Mouse (Mus musculus) cerebellum, adult 9-10 months (tissue): ENCODE measurements around the gene C130032M10Rik.

Source experiments
- DNase-seq: peaks from one replicate; pipeline ENCODE4 v3.0.0; 2022

Gene C130032M10Rik

DNA sequence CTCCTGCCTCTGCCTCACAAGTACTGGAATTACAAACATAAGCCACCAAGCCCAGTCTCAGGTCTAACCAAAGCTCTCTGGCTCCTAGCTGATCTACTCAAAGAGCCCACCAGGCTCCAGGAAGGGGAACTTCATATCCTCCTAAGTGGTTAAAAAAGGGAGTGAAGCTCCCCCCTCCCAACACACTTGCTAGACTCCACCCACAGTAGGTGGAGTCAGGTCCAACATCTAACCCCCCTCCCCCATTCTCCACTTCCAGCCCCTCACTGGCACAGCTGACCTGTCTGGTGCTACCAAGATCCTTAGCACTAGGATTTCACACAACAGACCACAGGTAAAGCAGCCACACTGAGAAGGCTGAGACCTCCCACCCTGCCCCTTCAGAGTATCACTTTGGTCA, 38.3 kb downstream of the C130032M10Rik start:
- no peak for DNase-seq

DNA sequence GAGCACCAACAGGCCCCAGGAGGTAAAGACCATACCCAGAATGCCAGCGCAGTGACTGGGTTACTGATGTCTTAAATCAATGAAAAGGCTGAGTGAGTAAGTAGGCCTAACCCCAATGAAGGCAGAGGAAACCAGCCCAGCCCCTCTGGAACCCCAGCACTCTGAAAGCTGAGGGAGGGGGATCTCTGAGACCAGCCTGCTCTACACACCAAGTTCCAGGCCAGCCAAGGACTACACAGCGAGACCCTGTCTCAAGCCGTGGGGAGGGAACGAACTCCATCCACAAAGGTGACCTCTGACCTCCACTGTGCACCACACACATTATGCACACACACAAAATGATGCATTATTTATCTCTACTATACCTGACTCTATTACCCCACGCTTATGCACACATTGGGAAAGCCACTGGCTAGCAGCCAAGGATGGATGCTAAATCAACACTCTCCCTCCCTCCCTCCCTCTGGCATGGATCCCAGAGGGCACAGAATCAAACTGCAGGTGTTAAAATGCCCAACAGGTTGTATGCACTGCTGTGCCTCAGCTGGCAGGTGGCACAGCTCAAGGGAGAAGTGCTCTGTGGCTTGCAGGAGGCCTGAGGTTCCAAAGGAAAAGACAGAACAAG, 39.0 kb downstream of the C130032M10Rik start:
- DNase-seq = no peak

DNA sequence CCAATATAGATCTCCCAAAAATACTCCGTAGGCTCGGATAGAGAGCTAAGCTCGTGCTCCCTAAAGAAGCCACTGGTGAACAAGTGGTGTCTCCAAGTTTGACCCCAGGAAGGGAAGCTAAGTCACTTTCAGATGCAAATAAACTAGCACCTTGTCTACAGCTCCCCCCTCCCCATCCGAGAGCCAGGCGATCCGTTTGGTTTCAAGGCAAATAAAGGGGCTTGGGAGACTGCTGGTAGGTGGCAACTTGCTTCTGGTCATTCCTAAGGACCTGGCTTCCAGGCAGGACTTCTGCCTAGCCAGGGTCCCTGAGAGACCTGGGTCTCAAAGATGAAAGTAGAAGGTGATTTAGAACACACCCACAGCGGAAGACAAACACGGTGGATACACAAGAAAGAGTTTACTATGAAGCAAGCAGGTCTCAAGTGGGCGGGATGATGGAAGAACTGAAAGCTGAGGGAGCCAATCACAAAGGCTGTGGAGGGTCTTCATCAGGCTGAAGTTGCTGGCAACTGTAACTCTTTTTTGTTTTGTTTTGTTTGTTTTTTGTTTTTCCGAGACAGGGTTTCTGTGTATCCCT, 40.9 kb downstream of the C130032M10Rik start:
- DNase-seq = no peak

DNA sequence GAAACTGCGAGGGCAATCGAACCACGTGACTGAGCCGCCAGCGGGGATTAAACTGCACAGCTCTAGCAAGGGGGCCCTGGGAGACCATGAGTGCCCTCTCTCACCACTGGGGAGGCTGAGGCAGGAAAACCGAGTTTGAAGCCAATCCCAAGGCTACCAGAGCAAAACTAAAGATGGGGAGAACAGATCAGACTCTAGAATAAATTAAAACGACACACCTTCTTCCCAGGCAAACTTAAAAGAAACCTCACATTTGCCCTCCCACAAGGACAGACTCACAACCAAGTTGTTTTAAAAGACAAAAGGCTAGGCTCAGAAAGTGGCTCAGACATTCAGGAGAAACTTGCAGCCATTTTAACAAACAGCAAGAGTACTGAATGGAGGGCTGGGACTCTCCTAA, 41.6 kb downstream of the C130032M10Rik start:
- no peak for DNase-seq

DNA sequence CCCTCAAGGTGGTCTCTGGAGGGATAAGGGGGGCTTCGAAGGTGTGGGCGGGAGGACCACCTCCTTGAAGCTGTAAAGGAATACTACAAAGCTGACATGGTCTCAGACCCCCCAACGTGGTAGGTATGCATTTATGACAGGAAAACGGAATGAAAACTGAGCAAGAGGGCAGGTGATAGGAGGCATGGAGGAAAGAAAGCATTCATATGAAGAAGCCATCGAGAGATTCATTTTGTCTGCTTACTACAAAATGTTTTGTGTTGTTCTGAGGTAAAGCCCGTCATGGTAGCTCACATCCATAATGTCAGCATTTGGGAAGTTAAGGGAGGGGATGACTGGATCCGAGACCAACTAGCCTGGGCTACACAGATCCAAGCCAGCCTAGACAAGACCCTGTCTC, 44.6 kb downstream of the C130032M10Rik start:
- DNase-seq = no peak

DNA sequence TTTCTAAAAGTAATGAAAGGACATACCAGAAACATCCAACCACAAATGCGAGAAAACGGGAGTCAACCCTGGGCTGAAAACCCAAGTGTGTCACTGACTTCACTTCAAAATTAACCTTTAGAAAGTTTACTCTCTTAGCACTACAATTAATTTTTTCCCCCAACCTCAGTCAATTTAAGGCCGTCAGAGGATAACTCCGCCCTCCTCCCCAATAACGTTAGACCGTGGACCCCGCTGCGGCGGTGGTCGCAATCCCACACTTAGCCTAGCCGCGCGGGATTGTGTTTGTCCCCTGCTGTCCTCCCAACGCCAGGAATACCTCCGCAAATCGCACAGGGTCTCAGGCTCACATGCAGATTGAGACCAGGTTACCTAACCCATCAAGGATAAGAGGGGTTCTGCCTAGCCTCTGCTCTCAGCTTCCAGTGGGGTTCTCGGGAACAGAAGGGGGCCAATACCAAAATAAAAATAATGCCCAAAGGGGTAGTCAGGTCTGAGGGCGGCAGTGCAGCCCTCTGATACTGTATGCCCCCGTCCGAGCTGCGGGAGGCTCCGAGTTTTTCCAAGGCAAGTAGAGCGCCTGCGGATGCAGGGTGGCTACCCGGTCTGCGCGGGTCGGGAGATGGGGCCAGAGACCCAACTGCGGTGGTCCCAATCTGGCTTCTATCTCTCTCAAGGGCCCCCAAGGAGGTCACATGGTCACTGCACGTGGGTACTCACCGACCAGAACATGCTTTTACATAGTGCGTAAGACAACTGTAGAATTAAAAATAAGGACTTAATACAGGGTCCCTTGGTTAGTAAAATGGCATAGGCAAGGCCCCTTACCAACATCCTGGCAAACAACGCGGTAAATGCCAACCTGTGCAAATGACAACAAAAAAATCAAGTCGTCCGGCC, 45.5 kb downstream of the C130032M10Rik start:
- no peak for DNase-seq

DNA sequence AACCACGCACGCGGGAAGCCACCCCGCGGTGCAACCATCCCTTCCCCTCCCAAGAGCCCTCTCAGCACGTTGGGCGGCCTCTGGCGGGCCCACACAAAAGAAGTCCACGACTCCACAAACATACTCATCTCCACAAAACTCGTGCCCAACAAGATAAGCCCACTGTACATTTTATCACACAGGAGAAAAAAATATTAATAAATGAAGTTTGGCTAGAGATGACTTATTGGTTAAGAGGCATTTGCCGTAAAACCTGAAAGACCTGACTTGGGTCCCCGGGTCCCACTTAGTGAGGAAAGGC, 46.1 kb downstream of the C130032M10Rik start:
- DNase-seq = no peak

DNA sequence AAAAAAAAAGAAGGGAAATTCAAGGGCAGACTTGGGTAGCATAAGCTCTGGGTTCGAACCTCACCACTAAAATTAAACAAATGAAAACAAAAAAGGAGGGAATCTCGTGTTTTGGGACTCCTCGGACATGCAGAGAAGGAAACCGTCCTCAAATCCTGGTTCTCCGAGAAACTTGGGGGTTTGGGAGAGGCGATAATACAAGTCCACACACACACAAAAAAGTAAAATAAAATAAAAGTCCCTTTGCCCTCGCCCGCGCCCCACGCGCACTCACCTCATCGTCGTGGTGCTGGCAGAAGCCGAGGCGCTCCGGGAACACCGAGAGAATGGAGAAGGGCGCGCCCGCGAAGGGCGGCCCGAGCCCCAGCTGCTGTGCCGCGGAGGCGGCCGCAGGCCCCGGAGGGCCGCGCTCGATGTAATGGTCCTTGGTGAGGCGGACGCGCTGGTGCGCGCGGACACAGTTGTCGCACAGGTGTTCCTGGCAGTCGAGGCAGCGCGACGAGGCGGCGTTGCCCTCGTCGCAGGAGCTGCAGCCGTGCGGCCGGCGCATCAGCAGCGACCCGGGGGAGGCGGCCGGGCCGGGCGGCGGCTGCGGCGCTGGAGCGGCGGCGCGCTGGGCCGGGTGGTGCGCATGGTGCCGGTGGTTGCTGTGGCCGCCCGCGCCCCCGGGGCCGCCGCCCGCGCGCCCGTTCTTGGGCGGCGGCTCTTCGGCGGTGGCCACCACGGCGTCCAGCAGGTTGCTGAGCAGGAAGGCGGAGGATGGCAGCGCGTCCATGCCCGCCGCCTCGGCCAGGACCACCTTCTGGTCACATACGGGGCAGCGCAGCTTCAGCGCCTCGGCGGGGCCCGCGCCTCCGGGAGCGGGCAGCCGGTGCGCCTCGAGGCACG, 46.8 kb downstream of the C130032M10Rik start:
- DNase-seq = no peak

DNA sequence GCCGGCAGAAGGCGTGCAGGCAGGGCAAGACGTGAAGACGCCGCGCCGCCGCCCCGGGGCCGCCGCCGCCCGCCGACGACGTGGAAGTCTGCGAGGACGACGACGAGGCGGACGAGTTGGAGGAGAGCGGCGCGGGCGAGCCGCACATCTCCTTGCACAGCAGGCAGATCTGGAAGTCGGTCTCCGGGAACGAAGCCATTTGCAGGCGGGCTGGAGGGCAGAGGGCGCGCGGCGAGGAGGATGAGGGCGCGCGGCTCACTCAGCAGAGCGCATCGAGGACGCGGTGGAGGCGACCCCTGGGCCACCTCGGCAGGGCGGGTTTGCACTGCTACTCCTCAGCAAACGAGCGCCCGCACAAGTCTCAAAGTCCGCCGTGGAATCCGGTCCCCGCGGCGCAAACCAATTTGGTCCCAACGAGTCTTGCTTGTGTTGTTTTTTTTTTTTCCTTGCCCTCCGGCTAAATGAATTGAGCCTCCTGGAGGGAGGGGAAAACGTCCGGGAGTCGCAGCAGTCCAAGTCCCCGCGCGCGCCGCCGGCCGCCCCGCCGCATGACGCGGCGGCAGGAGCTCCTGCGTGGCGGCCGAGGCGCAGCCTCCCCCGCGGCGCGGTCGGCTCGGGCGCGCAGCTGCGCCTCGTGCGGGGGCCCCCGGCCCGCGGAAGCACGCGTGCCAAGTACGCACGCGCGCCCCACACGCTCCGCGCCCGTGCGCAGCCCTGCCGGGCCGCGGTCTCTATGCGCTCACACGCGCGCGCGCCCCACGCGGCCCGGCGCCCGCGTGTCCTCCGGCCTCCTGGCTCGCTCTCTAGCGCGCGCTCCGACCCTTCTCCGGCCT, 47.6 kb downstream of the C130032M10Rik start:
- no peak for DNase-seq

DNA sequence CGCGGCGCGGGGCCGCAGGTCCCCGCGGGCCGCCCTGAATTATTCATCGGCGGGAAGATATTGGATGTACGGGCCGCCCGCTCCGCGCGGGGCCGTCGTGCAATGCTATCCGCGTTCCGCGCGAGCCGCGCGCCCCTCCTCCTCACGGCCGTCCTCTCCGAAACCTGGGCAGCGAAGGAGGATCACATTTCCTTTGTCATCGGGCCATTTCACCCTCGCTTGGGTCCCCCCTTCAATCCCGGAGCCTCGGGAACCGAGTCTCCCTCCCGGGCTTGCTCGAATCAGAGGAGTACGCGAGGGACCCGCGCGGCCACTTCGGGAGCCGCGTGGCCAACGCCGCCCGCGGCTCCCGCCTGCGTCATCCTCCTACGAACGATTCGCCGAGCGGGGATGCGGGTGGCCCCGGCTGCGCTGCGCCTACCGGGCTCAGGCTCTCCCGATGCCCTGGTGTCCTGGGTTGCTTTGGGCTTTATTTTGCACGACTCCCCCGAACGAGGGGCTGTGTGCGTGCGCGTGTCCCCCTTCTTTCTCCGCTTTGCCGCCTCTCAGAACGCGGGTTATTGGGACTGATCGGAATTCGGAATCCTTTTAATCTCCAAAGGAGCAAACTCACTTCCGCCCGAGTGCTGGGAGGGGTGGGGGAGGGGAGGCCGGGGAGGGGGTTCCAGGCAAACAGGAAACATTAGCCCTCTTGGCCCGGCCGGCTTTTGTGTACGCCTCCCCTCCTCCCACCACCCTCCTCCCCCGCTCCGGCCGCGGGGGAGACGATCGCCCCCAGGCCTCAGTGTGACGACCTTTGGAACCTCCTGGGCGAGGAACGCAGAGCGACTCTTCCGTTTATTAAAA, 48.5 kb downstream of the C130032M10Rik start, which contains the start of gene Trim71:
Gene Trim71, minus strand, starts transcription at position 609 of the 846 bp plus-strand sequence.
- no peak for DNase-seq

DNA sequence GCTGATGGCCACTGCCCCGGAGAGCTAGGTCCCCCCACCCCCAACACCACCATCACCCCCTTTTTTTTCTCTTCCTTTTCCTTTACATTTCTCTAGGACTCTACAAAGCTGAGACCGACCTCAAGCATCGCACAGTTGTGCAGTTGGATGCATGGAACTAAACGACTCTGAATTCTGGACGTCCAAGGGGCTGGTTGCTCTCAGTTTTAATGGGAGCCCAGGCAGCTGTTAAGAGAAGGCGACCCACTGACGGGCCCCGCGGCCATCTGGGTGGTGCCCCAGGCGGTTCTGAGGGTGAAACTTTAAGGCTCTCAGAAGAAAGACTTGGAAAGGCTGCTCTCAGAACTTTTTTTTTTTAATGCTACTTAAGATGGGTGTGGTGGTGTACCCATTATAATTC, 49.2 kb downstream of the C130032M10Rik start:
- no peak for DNase-seq
